Mouse (Mus musculus): Measurements from ENCODE around the gene Aadacl2.

DNA sequence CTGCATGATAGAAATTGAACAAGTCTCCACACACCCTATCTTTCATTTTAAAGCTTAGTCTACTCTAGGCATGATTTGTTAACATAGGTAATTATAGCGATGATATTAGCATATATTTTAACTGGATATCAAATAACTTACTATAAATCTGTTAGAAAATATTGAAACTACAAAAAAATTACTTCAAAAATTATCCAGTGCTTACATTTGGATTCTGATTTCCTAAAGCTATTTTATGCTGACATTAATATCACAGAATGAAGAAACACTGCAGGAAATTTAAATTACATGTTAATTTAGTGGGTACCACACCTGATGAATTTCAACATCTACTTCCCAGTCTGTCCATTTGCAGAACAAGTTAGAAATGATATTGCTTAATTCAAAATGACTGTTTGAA lies at the start of gene Aadacl2:
- TF ChIP-seq NRF1 (IDR thresholded peaks at IDR 0.05; ENCODE audit: low read depth, low read length): no peak
- TF ChIP-seq SMC3 (IDR thresholded peaks at IDR 0.05; ENCODE audit: low read depth, low read length): no peak
- no peak for TF ChIP-seq CHD2 (IDR thresholded peaks at IDR 0.05; ENCODE audit: low read length)
- no peak for TF ChIP-seq CTCF (conservative IDR thresholded peaks at IDR 0.05 in 1 of 2, IDR thresholded peaks at IDR 0.05 in 1 of 2; ENCODE audit: low read depth in 2 of 2, low read length in 2 of 2)
- no peak for TF ChIP-seq EP300 (IDR thresholded peaks at IDR 0.05; ENCODE audit: low read length)
- TF ChIP-seq POLR2A (IDR thresholded peaks at IDR 0.05; ENCODE audit: low read depth, low read length): no peak

Measured in CH12.LX (cell line).